Mouse (Mus musculus): Measurements from ENCODE around the gene Fbxo11.
"Not testable (repeated sequence)": the region's sequence is repeated elsewhere in the genome, so short reads cannot be mapped to it uniquely, and the experiment has no call there.

The Fbxo11 gene

GRCm38 (mm10) chr17:87958283-87958682, 106.8 kb downstream of the Fbxo11 start:
- peak; percentile 21 for DNase-seq

DNA sequence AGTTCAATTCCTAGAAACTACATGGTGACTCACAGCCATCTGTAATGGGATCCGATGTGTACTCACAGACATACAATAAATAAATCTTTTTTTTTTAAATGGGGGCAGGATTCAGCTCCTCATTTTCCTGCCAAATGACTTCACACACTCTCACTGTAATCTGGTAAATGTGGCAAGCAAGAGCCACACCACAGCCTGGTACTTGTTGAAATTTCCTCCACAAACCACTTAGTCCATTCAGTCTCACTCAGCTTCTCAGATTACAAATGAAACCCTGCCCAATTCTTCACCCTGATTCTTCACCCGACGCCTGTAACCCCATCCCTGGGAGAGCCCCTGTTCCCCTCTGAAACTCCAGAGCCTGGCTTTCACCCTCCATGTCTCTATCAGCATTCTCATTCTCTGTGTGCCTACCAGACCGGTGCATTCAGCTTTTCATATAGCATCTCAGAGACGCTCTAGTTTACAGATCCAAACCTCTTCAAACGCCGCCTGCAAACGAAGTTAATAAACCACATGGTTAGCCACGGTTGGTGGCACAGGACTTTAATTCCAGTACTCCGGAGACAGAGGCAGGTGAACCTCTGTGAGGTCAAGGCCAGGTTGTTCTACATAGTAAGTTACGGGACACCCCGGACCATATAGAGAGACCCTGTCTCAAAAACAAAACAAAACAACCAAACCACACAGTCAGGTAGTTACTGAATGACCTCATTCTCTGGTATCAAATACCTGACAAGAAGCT, 107.8 kb downstream of the Fbxo11 start:
- no peak for DNase-seq

- DNase-seq: not testable (repeated sequence)
These were observed 110.4 kb downstream of the Fbxo11 start for GRCm38 (mm10) chr17:87954618-87955124.

- DNase-seq: peak; percentile 67
These were observed 116.0 kb downstream of the Fbxo11 start for GRCm38 (mm10) chr17:87948965-87949584.
